Mouse (Mus musculus) testis, adult 2 months (tissue): ENCODE measurements around the gene Emc8.

Experiments
- CTCF ChIP-seq: fragments of 200-500 bp; IDR thresholded peaks from 2 replicates; pipeline ENCODE4 v1.5.1; 2012; ENCODE audit warnings: low read depth, mild to moderate bottlenecking, inconsistent platforms, low read length, moderate library complexity; ENCODE audit not compliant: control insufficient read depth, insufficient read depth, insufficient replicate concordance
- POLR2A ChIP-seq: fragments of 200-500 bp; IDR thresholded peaks from 2 replicates; pipeline ENCODE4 v1.6.1; 2012; ENCODE audit warnings: low read depth, mild to moderate bottlenecking, inconsistent platforms, low read length, moderate library complexity; ENCODE audit not compliant: control insufficient read depth

GRCm38 (mm10) chr8:120678447-120678846 is 10.1 kb upstream of the Emc8 start:
- TF ChIP-seq POLR2A (no peak), CTCF (peak; percentile 90)
